Mouse (Mus musculus): ENCODE results near the gene Il21r. TPM values are rescaled to one million over a fixed set of nuclear protein-coding genes. Genes with fewer than 3 reads are reported as not detected.
A peak's percentile ranks its signal among the peaks of the same experiment; 100 is the strongest.

Il21r gene
- polyA plus RNA-seq, 1 experiment from 2014 or later = 1.1 TPM

DNA sequence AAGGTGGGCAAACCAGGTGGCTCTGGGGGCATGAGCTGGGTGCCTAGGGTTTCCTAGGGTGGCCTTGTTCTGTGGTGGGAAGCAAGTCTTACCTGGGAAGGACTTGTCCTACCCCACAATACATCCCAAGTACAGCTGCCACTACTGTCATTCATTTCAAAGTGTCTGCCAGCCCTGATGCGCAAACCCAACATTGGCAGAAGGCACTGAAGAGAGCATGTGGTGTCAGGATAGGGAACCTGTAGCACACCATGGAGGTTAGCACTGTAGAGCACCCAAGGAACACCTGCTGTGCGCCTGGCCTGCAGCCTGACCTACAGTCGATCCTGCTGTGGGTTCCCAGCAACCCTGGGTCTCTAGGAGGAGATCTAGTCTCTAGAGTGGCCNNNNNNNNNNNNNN, 27.8 kb downstream of the Il21r start:
- WGBS = 80% methylated on average over 3 of the region's 3 CpGs
- ATAC-seq (replicated peaks; ENCODE audit: low FRiP score) (no peak), DNase-seq (ENCODE audit: low spot score) (no peak)
- no peaks in the 10 kb centered on the region for H3K27me3 ChIP-seq (replicated peaks; ENCODE audit: control insufficient read depth, insufficient read depth, low read length)
- no peaks in the 10 kb centered on the region for H3K4me1 ChIP-seq (replicated peaks; ENCODE audit: control insufficient read depth, insufficient read depth, low read length)
- H3K9ac ChIP-seq (ENCODE audit: low read depth, low read length) = no peak overlapping the region
- H3K4me2 ChIP-seq = no peak overlapping the region
- H3K9me3 ChIP-seq (ENCODE audit: control insufficient read depth, low read length) = no peaks in the 10 kb centered on the region; the same call in 1 of the 2 replicates
- H3K4me3 ChIP-seq (ENCODE audit: low read depth, low read length) = no peak overlapping the region
- 0 out of 2 replicates have a peak overlapping the region, but pooled peaks have one; percentile 19 for H3K27ac ChIP-seq (ENCODE audit: low read depth, low read length)
- no peaks in the 10 kb centered on the region for H3K36me3 ChIP-seq (ENCODE audit: control insufficient read depth, insufficient read depth, low read length)

GRCm38 (mm10) chr7:125637220-125638140, 34.3 kb downstream of the Il21r start:
- no peak for ATAC-seq (replicated peaks; ENCODE audit: low FRiP score)
- 83% methylated on average over 8 of the region's 8 CpGs for WGBS

DNA sequence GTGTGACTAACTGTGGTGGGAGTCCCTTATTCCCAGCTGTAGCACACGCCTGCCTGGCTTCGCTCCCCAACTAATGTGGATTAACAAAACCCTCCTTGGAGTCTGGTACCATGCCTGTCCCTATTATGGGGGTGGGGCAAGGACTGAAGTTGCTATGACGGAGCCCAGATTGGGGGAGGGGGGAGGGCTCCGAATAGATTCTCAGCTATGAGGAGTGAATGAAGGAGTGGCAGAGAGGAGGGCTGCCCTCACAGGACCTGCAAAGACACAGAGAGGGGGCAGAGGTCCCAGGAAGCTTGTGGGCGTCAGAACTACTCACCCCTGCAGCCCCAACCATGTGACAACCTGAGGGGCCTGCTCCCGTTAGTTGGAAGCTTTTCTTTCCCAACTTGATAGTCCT, 35.1 kb downstream of the Il21r start:
- Histone ChIP-seq H3K9ac (ENCODE audit: low read depth, low read length) (no peak overlapping the region), H3K4me2 (no peak overlapping the region), H3K27ac (ENCODE audit: low read depth, low read length) (no peak overlapping the region), H3K4me3 (ENCODE audit: low read depth, low read length) (no peak overlapping the region), H3K27me3 (replicated peaks; ENCODE audit: control insufficient read depth, insufficient read depth, low read length) (no peaks in the 10 kb centered on the region), H3K9me3 (ENCODE audit: control insufficient read depth, low read length) (no peaks in the 10 kb centered on the region), H3K4me1 (replicated peaks; ENCODE audit: control insufficient read depth, insufficient read depth, low read length) (no peaks in the 10 kb centered on the region), H3K36me3 (ENCODE audit: control insufficient read depth, insufficient read depth, low read length) (peaks cover 20% of the 10 kb centered on the region)
- WGBS = 71% methylated on average over 6 of the region's 6 CpGs
- DNase-seq (ENCODE audit: low spot score) (no peak), ATAC-seq (replicated peaks; ENCODE audit: low FRiP score) (no peak)

More at GRCm38 (mm10) chr7:125637220-125638140, 34.3 kb downstream of the Il21r start:
- no peak overlapping the region for H3K4me3 ChIP-seq (ENCODE audit: low read depth, low read length)
- no peaks in the 10 kb centered on the region for H3K27me3 ChIP-seq (replicated peaks; ENCODE audit: control insufficient read depth, insufficient read depth, low read length)
- H3K9me3 ChIP-seq (ENCODE audit: control insufficient read depth, low read length) = no peaks in the 10 kb centered on the region
- H3K36me3 ChIP-seq (ENCODE audit: control insufficient read depth, insufficient read depth, low read length) = peaks cover 13% of the 10 kb centered on the region
- DNase-seq (ENCODE audit: low spot score) = no peak
- no peaks in the 10 kb centered on the region for H3K4me1 ChIP-seq (replicated peaks; ENCODE audit: control insufficient read depth, insufficient read depth, low read length)
- H3K4me2 ChIP-seq = no peak overlapping the region
- no peak overlapping the region for H3K27ac ChIP-seq (ENCODE audit: low read depth, low read length)
- no peak overlapping the region for H3K9ac ChIP-seq (ENCODE audit: low read depth, low read length)

- WGBS = 51% methylated on average over 9 of the region's 9 CpGs
- no peak overlapping the region for H3K4me2 ChIP-seq
- H3K9me3 ChIP-seq (ENCODE audit: control insufficient read depth, low read length) = no peaks in the 10 kb centered on the region
- no peak overlapping the region for H3K27ac ChIP-seq (ENCODE audit: low read depth, low read length)
- ATAC-seq (replicated peaks; ENCODE audit: low FRiP score) = no peak; the same call in 1 of the 2 replicates
- peaks cover 26% of the 10 kb centered on the region for H3K36me3 ChIP-seq (ENCODE audit: control insufficient read depth, insufficient read depth, low read length)
- no peak overlapping the region for H3K9ac ChIP-seq (ENCODE audit: low read depth, low read length)
- peak; percentile 45 for DNase-seq (ENCODE audit: low spot score)
- H3K4me1 ChIP-seq (replicated peaks; ENCODE audit: control insufficient read depth, insufficient read depth, low read length) = no peaks in the 10 kb centered on the region
- H3K27me3 ChIP-seq (replicated peaks; ENCODE audit: control insufficient read depth, insufficient read depth, low read length) = no peaks in the 10 kb centered on the region
- H3K4me3 ChIP-seq (ENCODE audit: low read depth, low read length) = no peak overlapping the region
Observed at GRCm38 (mm10) chr7:125638870-125639386, 35.7 kb downstream of the Il21r start.

GRCm38 (mm10) chr7:125643880-125644279, 40.7 kb downstream of the Il21r start:
- ATAC-seq (replicated peaks; ENCODE audit: low FRiP score) (no peak), DNase-seq (ENCODE audit: low spot score) (no peak)
- no peaks in the 10 kb centered on the region for H3K27me3 ChIP-seq (replicated peaks; ENCODE audit: control insufficient read depth, insufficient read depth, low read length)
- WGBS = 90% methylated on average over 6 of the region's 6 CpGs
- H3K9me3 ChIP-seq (ENCODE audit: control insufficient read depth, low read length) = no peaks in the 10 kb centered on the region
- no peaks in the 10 kb centered on the region for H3K4me1 ChIP-seq (replicated peaks; ENCODE audit: control insufficient read depth, insufficient read depth, low read length)
- peaks cover 58% of the 10 kb centered on the region for H3K36me3 ChIP-seq (ENCODE audit: control insufficient read depth, insufficient read depth, low read length)
- H3K9ac ChIP-seq (ENCODE audit: low read depth, low read length) = no peak overlapping the region
- no peak overlapping the region for H3K4me3 ChIP-seq (ENCODE audit: low read depth, low read length)
- H3K27ac ChIP-seq (ENCODE audit: low read depth, low read length) = no peak overlapping the region
- H3K4me2 ChIP-seq = no peak overlapping the region

GRCm38 (mm10) chr7:125645413-125645812, 42.2 kb downstream of the Il21r start:
- ATAC-seq (replicated peaks; ENCODE audit: low FRiP score) = no peak

GRCm38 (mm10) chr7:125649013-125649412, 45.8 kb downstream of the Il21r start:
- Histone ChIP-seq H3K27me3 (replicated peaks; ENCODE audit: control insufficient read depth, insufficient read depth, low read length) (no peaks in the 10 kb centered on the region), H3K36me3 (ENCODE audit: control insufficient read depth, insufficient read depth, low read length) (peaks cover 60% of the 10 kb centered on the region), H3K9me3 (ENCODE audit: control insufficient read depth, low read length) (no peaks in the 10 kb centered on the region), H3K27ac (ENCODE audit: low read depth, low read length) (no peak overlapping the region), H3K4me3 (ENCODE audit: low read depth, low read length) (no peak overlapping the region), H3K9ac (ENCODE audit: low read depth, low read length) (no peak overlapping the region), H3K4me2 (no peak overlapping the region), H3K4me1 (replicated peaks; ENCODE audit: control insufficient read depth, insufficient read depth, low read length) (no peaks in the 10 kb centered on the region)
- DNase-seq (ENCODE audit: low spot score) = no peak
- ATAC-seq (replicated peaks; ENCODE audit: low FRiP score) = no peak
- 84% methylated on average over 1 of the region's 1 CpGs for WGBS

More at GRCm38 (mm10) chr7:125645413-125645812, 42.2 kb downstream of the Il21r start:
- H3K27me3 ChIP-seq (replicated peaks; ENCODE audit: control insufficient read depth, insufficient read depth, low read length) = no peaks in the 10 kb centered on the region
- H3K4me2 ChIP-seq = no peak overlapping the region
- no peaks in the 10 kb centered on the region for H3K4me1 ChIP-seq (replicated peaks; ENCODE audit: control insufficient read depth, insufficient read depth, low read length)
- WGBS = 93% methylated on average over 7 of the region's 7 CpGs
- no peak overlapping the region for H3K4me3 ChIP-seq (ENCODE audit: low read depth, low read length)
- peaks cover 65% of the 10 kb centered on the region for H3K36me3 ChIP-seq (ENCODE audit: control insufficient read depth, insufficient read depth, low read length)
- DNase-seq (ENCODE audit: low spot score) = no peak
- no peak overlapping the region for H3K27ac ChIP-seq (ENCODE audit: low read depth, low read length)
- H3K9me3 ChIP-seq (ENCODE audit: control insufficient read depth, low read length) = no peaks in the 10 kb centered on the region
- H3K9ac ChIP-seq (ENCODE audit: low read depth, low read length) = no peak overlapping the region

DNA sequence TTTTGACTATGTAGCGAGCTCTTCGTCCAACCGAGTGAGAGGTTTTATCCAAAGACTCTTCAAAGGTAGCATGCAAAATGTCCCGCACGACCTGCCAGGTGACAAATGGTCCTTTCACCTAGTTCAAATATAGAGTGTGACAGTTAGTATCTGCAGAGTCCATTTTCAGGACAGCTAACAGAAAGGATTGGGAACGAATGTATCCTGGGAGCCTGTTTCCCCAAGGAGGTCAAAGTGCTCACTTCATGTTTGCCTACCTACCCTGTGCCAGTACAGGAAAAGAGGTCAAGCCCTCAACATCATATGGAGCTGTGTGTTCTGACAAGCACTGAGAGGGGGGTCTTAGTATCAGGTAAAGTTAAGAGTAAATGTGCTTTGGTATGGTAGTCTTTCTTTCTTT, 54.3 kb downstream of the Il21r start:
- peaks cover 57% of the 10 kb centered on the region for H3K36me3 ChIP-seq (ENCODE audit: control insufficient read depth, insufficient read depth, low read length)
- no peaks in the 10 kb centered on the region for H3K27me3 ChIP-seq (replicated peaks; ENCODE audit: control insufficient read depth, insufficient read depth, low read length)
- no peak overlapping the region for H3K27ac ChIP-seq (ENCODE audit: low read depth, low read length)
- ATAC-seq (replicated peaks; ENCODE audit: low FRiP score) (no peak), DNase-seq (ENCODE audit: low spot score) (no peak)
- no peak overlapping the region for H3K4me2 ChIP-seq
- no peaks in the 10 kb centered on the region for H3K4me1 ChIP-seq (replicated peaks; ENCODE audit: control insufficient read depth, insufficient read depth, low read length)
- H3K9ac ChIP-seq (ENCODE audit: low read depth, low read length) = no peak overlapping the region
- 88% methylated on average over 6 of the region's 6 CpGs for WGBS
- H3K9me3 ChIP-seq (ENCODE audit: control insufficient read depth, low read length) = no peaks in the 10 kb centered on the region
- H3K4me3 ChIP-seq (ENCODE audit: low read depth, low read length) = no peak overlapping the region

All from liver, embryonic 11.5 days (tissue).